In genomic region chr19:4719351-4719764, GRCm38 (mm10) we compare ENCODE assay signal across 13 mouse cellular contexts. TPM values are rescaled to one million over a fixed set of nuclear protein-coding genes. Genes with fewer than 3 reads are reported as not detected.
A peak's percentile ranks its signal among the peaks of the same experiment; 100 is the strongest.
DNase-seq lines count a peak whose midpoint lies in the region; TF ChIP-seq lines count a peak whose summit lies in the region.
"Had no signal": no experiment of that assay in that cellular context is flagged by ENCODE, and none has a peak within 500 bp of the region (broad histone marks: within the 10 kb centered on the region; RNA-seq: fewer than 3 reads in every experiment).

No protein-coding gene starts in this region.

- H3K4me3 ChIP-seq in lung, adult 2 months (replicated peaks; ENCODE audit: extremely low read depth, low read depth, low read length), result no peak overlapping the region

- WGBS in lung, adult 2 months, result 33% methylated on average over 5 of the region's 5 CpGs

- peak; percentile 39; the same call in 1 of the 2 replicates for TF ChIP-seq POLR2A in lung, adult 2 months (IDR thresholded peaks at IDR 0.05; ENCODE audit: borderline replicate concordance, extremely low read depth, low read depth, low read length)

- TF ChIP-seq CTCF in lung, adult 2 months (IDR thresholded peaks at IDR 0.05; ENCODE audit: insufficient read depth, low read length), result no peak

- H3K4me1 ChIP-seq in lung, adult 2 months (ENCODE audit: control insufficient read depth, insufficient read depth, low read length), result peaks cover 3% of the 10 kb centered on the region; the same call in 1 of the 2 replicates

- DNase-seq in embryo, embryonic 10 days (ENCODE audit: low spot score), result peak; percentile 17
- DNase-seq in embryo, embryonic 11 days, result no peak
- peak; percentile 75 for DNase-seq in NIH3T3 (ENCODE audit: low read depth)
- DNase-seq in kidney, adult 9 months, result peak; percentile 64
- peak; percentile 42 for DNase-seq in lung, adult 2 months
- no peak for DNase-seq in right cerebral cortex, adult 18-20 months
- no peak for DNase-seq in gastrocnemius, adult 18-20 months (ENCODE audit: low spot score)
- no peak for DNase-seq in frontal cortex, postnatal 25 days (ENCODE audit: low spot score in 2 of 2)
- DNase-seq: cerebellum, postnatal 10 days; thymus, postnatal 36 days had no signal

RNA-seq across cellular contexts. Expression of gene Sptbn2, which starts 8.4 kb away (rescaled TPM):
- 1.3 and 4.4 TPM in 2 replicates for polyA plus RNA-seq in lung, adult 2 months (2012; rRNA removed)
- total RNA-seq in gastrocnemius, adult 18-20 months (2021), result under 1 TPM; 0.02 to 0.07 TPM
- total RNA-seq: megakaryocyte-erythroid progenitor cell, adult 5-6 weeks had no signal

RNA-seq across cellular contexts. Expression of gene Gm960, which starts 20.9 kb away (rescaled TPM):
- 0.20 and 0.65 TPM in 2 replicates for polyA plus RNA-seq in lung, adult 2 months (2012; rRNA removed)
- total RNA-seq in gastrocnemius, adult 18-20 months (2021), result under 1 TPM in 1 of 2 experiments, not detected in 1; 0.31 TPM
- total RNA-seq: gastrocnemius, postnatal 4 days had no signal
- polyA plus RNA-seq: inflammation-experienced regulatory T-cells, adult 6 months had no signal

RNA-seq across cellular contexts. Expression of gene Rbm4b, which starts 36.9 kb away (rescaled TPM):
- 6.8 and 7.6 TPM in 2 replicates for polyA plus RNA-seq in lung, adult 2 months (2012; rRNA removed)
- total RNA-seq in gastrocnemius, adult 18-20 months (2021), result 1 to 10 TPM; 2.3 to 2.7 TPM

Comparison
In these comparisons a context has a peak if more than half of its experiments do, and no peak if none do; other contexts are left out.
1. DNase-seq: peak in embryo, embryonic 10 days (single experiment), NIH3T3 (single experiment), kidney, adult 9 months (single experiment) and lung, adult 2 months (single experiment); none in embryo, embryonic 11 days (single experiment), right cerebral cortex, adult 18-20 months (single experiment), gastrocnemius, adult 18-20 months (single experiment) and frontal cortex, postnatal 25 days (0 of 2).